Mouse (Mus musculus): Measurements from ENCODE around the gene Cox18.
A peak's percentile ranks its signal among the peaks of the same experiment; 100 is the strongest.
"Not testable (repeated sequence)": the region's sequence is repeated elsewhere in the genome, so short reads cannot be mapped to it uniquely, and the experiment has no call there.

Gene Cox18

GRCm38 (mm10) chr5:90223534-90224381, at the start of gene Cox18:
TSS of gene Cox18 (minus strand) at chr5:90224001.
- DNase-seq (ENCODE audit: low spot score in 2 of 2): peak; percentile 97

- DNase-seq (ENCODE audit: low spot score in 2 of 2): not testable (repeated sequence)
These were observed 38.4 kb upstream of the Cox18 start for GRCm38 (mm10) chr5:90262230-90262629.

- DNase-seq (ENCODE audit: low spot score in 2 of 2): no peak
These were observed 33.2 kb upstream of the Cox18 start for GRCm38 (mm10) chr5:90257023-90257422.

- DNase-seq (ENCODE audit: low spot score in 2 of 2): no peak
These were observed 23.7 kb upstream of the Cox18 start for GRCm38 (mm10) chr5:90247503-90247902.

GRCm38 (mm10) chr5:90246987-90247386, 23.2 kb upstream of the Cox18 start:
- DNase-seq (ENCODE audit: low spot score in 2 of 2): no peak

GRCm38 (mm10) chr5:90246567-90246966, 22.8 kb upstream of the Cox18 start:
- DNase-seq (ENCODE audit: low spot score in 2 of 2): no peak

- no peak for DNase-seq (ENCODE audit: low spot score in 2 of 2)
These were observed 21.6 kb upstream of the Cox18 start for GRCm38 (mm10) chr5:90245416-90245815.

- no peak for DNase-seq (ENCODE audit: low spot score in 2 of 2)
These were observed 11.4 kb upstream of the Cox18 start for GRCm38 (mm10) chr5:90235217-90235616.

GRCm38 (mm10) chr5:90233305-90233704, 9.5 kb upstream of the Cox18 start:
- DNase-seq (ENCODE audit: low spot score in 2 of 2): no peak

GRCm38 (mm10) chr5:90229760-90230159, 6.0 kb upstream of the Cox18 start:
- no peak for DNase-seq (ENCODE audit: low spot score in 2 of 2)

GRCm38 (mm10) chr5:90226696-90227095, 2.9 kb upstream of the Cox18 start:
- no peak for DNase-seq (ENCODE audit: low spot score in 2 of 2)

GRCm38 (mm10) chr5:90224730-90225129, 929 bp upstream of the Cox18 start:
- no peak for DNase-seq (ENCODE audit: low spot score in 2 of 2)

- DNase-seq (ENCODE audit: low spot score in 2 of 2): no peak
These were observed 864 bp downstream of the Cox18 start for GRCm38 (mm10) chr5:90222937-90223336.

GRCm38 (mm10) chr5:90217791-90218190, 6.0 kb downstream of the Cox18 start:
- no peak for DNase-seq (ENCODE audit: low spot score in 2 of 2)

- no peak for DNase-seq (ENCODE audit: low spot score in 2 of 2)
These were observed 6.6 kb downstream of the Cox18 start for GRCm38 (mm10) chr5:90217226-90217625.

- DNase-seq (ENCODE audit: low spot score in 2 of 2): no peak
These were observed 10.4 kb downstream of the Cox18 start for GRCm38 (mm10) chr5:90213356-90213755.

GRCm38 (mm10) chr5:90203168-90203567, 20.6 kb downstream of the Cox18 start:
- no peak for DNase-seq (ENCODE audit: low spot score in 2 of 2)

GRCm38 (mm10) chr5:90202447-90203117, 21.2 kb downstream of the Cox18 start:
- DNase-seq (ENCODE audit: low spot score in 2 of 2): no peak

- no peak for DNase-seq (ENCODE audit: low spot score in 2 of 2)
These were observed 23.7 kb downstream of the Cox18 start for GRCm38 (mm10) chr5:90199922-90200632.

- peak in 1 of 2 experiments; percentile 70 for DNase-seq (ENCODE audit: low spot score in 2 of 2)
These were observed 29.0 kb downstream of the Cox18 start for GRCm38 (mm10) chr5:90194831-90195230.

- no peak for DNase-seq (ENCODE audit: low spot score in 2 of 2)
These were observed 41.0 kb downstream of the Cox18 start for GRCm38 (mm10) chr5:90182782-90183181.

- no peak for DNase-seq (ENCODE audit: low spot score in 2 of 2)
These were observed 44.7 kb downstream of the Cox18 start for GRCm38 (mm10) chr5:90179094-90179493.
